Mouse (Mus musculus) layer of hippocampus, adult 18-20 months (tissue): ENCODE data around the gene Idi1. TPM values are rescaled to one million over a fixed set of nuclear protein-coding genes. Genes with fewer than 3 reads are reported as not detected.
"Not testable (repeated sequence)": the region's sequence is repeated elsewhere in the genome, so short reads cannot be mapped to it uniquely, and the experiment has no call there.

Experiments used
- DNase-seq, 2 experiments: peaks; one replicate each; pipeline ENCODE4 v3.0.0; 2022; ENCODE audit warnings: low spot score in 2 of 2
- microRNA-seq, 2 experiments: library from miRNA; unstranded; fragments of <30 nt; microRNA quantifications; one replicate each; pipeline ENCODE4 v1.2.0; 2021
- total RNA-seq, 2 experiments: library from RNA; stranded (reverse); gene quantifications; 2 replicates each; pipeline ENCODE4 v1.2.3; 2021

Idi1 gene
- total RNA-seq, 2 experiments from 2014 or later: 31.9 to 32.9 TPM

- DNase-seq: not testable (repeated sequence)
Observed at GRCm38 (mm10) chr13:8883870-8884269, 1.4 kb upstream of the Idi1 start.

GRCm38 (mm10) chr13:8886185-8886560 lies 872 bp downstream of the Idi1 start:
- no peak for DNase-seq

GRCm38 (mm10) chr13:8888603-8889002 lies 3.3 kb downstream of the Idi1 start:
- peak in 1 of 2 experiments; percentile 19 for DNase-seq

GRCm38 (mm10) chr13:8905986-8906385 lies 20.7 kb downstream of the Idi1 start:
- DNase-seq: not testable (repeated sequence)

GRCm38 (mm10) chr13:8913890-8914289 lies 28.6 kb downstream of the Idi1 start:
- DNase-seq: not testable (repeated sequence)

GRCm38 (mm10) chr13:8933499-8933898 lies 48.2 kb downstream of the Idi1 start:
- DNase-seq: no peak

GRCm38 (mm10) chr13:8937611-8938140 lies 52.4 kb downstream of the Idi1 start:
- not testable (repeated sequence) for DNase-seq

- not testable (repeated sequence) for DNase-seq
Observed at GRCm38 (mm10) chr13:8941110-8941509, 55.8 kb downstream of the Idi1 start.

- DNase-seq: not testable (repeated sequence)
Observed at GRCm38 (mm10) chr13:8941701-8942100, 56.4 kb downstream of the Idi1 start.

Small RNA genes within 50 kb of the gene (microRNA-seq; reads per million reads assigned to microRNA genes)
- 0 reads per million in 2 experiments for gene Gm22750

Other genes with a start within 250 kb of the Idi1 start
- 100 to 1,000 TPM in 1 of 2 experiments, 10 to 100 TPM in 1; 82.3 to 100 TPM for gene Wdr37, start 13.6 kb upstream of the Idi1 start, total RNA-seq
- gene Gm9745, start 62.7 kb downstream of the Idi1 start, total RNA-seq: not detected
- not detected for gene Idi2, start 67.4 kb downstream of the Idi1 start, total RNA-seq
- gene Gtpbp4, start 110.6 kb downstream of the Idi1 start, total RNA-seq: 10 to 100 TPM; 42.4 to 45.9 TPM
- 10 to 100 TPM; 68.0 to 70.3 TPM for gene Larp4b, start 208.4 kb downstream of the Idi1 start, total RNA-seq